Mouse (Mus musculus): ENCODE results near the gene Sfrp5. TPM values are rescaled to one million over a fixed set of nuclear protein-coding genes. Genes with fewer than 3 reads are reported as not detected.

Gene Sfrp5
- total and polyA plus RNA-seq, 2 experiments from 2014 or later: 2.8 to 3.8 TPM

DNA sequence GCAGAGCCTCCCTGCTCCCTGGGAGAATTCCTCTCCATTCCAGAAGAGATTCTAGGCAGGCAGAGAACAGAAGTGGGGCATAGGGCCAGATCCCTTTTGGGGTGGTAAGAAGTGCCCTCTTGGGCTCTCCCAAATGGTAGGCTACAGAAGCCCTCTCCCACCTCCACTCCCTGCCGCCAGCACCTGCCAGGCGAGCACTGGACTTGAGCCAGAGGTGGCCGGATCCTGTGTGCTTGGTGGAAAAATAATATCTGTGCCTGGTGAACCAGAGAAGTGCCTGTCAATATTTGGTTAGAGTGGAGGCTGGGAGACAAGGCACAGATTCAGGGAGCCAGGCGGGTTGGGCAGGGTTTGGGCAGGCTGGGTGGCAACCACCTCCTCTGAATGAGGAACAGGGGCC is 5.7 kb downstream of the Sfrp5 start:
- no peak for TF ChIP-seq CTCF (IDR thresholded peaks at IDR 0.05)
- H3K27me3 ChIP-seq (ENCODE audit: insufficient read depth, low read length): peaks cover 30% of the 10 kb centered on the region
- DNase-seq (ENCODE audit: low spot score): no peak
- H3K4me1 ChIP-seq (ENCODE audit: insufficient read depth, low read length): no peaks in the 10 kb centered on the region
- H3K27ac ChIP-seq (ENCODE audit: low read depth, low read length): no peak overlapping the region
- 84% methylated on average over 4 of the region's 4 CpGs for WGBS
- ATAC-seq (ENCODE audit: low FRiP score): no peak
- H3K4me2 ChIP-seq (ENCODE audit: low read depth, low read length, poor library complexity, severe bottlenecking): no peak overlapping the region
- peaks cover 10% of the 10 kb centered on the region for H3K36me3 ChIP-seq (ENCODE audit: insufficient read depth, low read length)
- H3K4me3 ChIP-seq (ENCODE audit: low read depth, low read length): no peak overlapping the region
- no peak overlapping the region for H3K9ac ChIP-seq (replicated peaks; ENCODE audit: low read length, poor library complexity, severe bottlenecking)
- no peaks in the 10 kb centered on the region for H3K9me3 ChIP-seq (ENCODE audit: low read length)

DNA sequence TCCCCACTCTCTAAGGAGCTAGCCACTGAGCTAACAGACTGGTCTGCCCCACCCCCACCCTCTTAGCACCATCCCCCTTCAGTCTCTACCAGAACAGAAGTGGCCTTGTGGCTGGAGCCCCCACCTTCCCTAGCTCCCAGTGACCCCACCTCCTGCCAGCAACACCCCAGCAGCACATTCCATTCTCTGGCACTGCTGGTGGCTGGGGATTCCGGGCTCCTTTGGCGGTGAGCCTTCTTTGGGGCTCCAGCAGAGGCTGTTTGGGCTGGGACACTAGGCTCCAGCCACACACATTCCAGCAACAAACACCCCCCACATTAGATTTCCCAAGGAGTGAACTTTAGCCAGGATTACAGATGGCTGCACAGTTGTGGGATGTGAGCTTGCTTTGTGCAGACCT is 8.7 kb downstream of the Sfrp5 start:
- ATAC-seq (ENCODE audit: low FRiP score) (peak; percentile 52), DNase-seq (ENCODE audit: low spot score) (peak; percentile 47)
- TF ChIP-seq CTCF (IDR thresholded peaks at IDR 0.05): no peak
- Histone ChIP-seq H3K27me3 (ENCODE audit: insufficient read depth, low read length) (peaks cover 1% of the 10 kb centered on the region; the same call in 1 of the 2 replicates), H3K9ac (replicated peaks; ENCODE audit: low read length, poor library complexity, severe bottlenecking) (no peak overlapping the region), H3K4me1 (ENCODE audit: insufficient read depth, low read length) (no peaks in the 10 kb centered on the region), H3K27ac (ENCODE audit: low read depth, low read length) (no peak overlapping the region), H3K4me3 (ENCODE audit: low read depth, low read length) (no peak overlapping the region), H3K4me2 (ENCODE audit: low read depth, low read length, poor library complexity, severe bottlenecking) (no peak overlapping the region), H3K36me3 (ENCODE audit: insufficient read depth, low read length) (peaks cover 24% of the 10 kb centered on the region), H3K9me3 (ENCODE audit: low read length) (no peaks in the 10 kb centered on the region)
- 38% methylated on average over 2 of the region's 2 CpGs for WGBS

DNA sequence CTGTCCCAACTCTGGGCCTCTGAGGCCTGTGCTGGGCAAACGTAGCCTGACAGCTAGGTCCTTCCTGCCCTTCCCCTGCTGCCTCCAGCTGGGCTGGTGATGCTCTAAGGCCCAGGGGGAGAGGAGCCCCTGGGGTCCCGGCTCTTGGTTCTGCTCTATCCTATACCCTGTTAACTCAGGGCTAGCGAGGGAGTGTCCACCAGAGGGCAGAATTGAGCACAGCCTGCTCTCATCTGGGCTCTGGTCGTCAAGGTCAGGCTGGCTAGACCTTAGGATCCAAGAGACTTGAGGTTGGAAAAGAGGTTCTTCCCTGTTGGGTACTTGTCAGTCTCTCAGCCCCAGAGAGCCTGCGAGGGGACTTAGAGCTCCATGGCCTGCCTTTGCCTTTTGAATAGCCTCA is 11.6 kb downstream of the Sfrp5 start:
- H3K9ac ChIP-seq (replicated peaks; ENCODE audit: low read length, poor library complexity, severe bottlenecking): no peak overlapping the region
- no peaks in the 10 kb centered on the region for H3K4me1 ChIP-seq (ENCODE audit: insufficient read depth, low read length)
- H3K36me3 ChIP-seq (ENCODE audit: insufficient read depth, low read length): peaks cover 41% of the 10 kb centered on the region
- peak; percentile 83 for TF ChIP-seq CTCF (IDR thresholded peaks at IDR 0.05)
- H3K4me2 ChIP-seq (ENCODE audit: low read depth, low read length, poor library complexity, severe bottlenecking): no peak overlapping the region
- H3K27me3 ChIP-seq (ENCODE audit: insufficient read depth, low read length): no peaks in the 10 kb centered on the region
- DNase-seq (ENCODE audit: low spot score) (peak; percentile 66), ATAC-seq (ENCODE audit: low FRiP score) (peak; percentile 58; the same call in 1 of the 2 replicates)
- no peak overlapping the region for H3K27ac ChIP-seq (ENCODE audit: low read depth, low read length)
- WGBS: 21% methylated on average over 5 of the region's 5 CpGs
- H3K9me3 ChIP-seq (ENCODE audit: low read length): no peaks in the 10 kb centered on the region
- H3K4me3 ChIP-seq (ENCODE audit: low read depth, low read length): no peak overlapping the region

DNA sequence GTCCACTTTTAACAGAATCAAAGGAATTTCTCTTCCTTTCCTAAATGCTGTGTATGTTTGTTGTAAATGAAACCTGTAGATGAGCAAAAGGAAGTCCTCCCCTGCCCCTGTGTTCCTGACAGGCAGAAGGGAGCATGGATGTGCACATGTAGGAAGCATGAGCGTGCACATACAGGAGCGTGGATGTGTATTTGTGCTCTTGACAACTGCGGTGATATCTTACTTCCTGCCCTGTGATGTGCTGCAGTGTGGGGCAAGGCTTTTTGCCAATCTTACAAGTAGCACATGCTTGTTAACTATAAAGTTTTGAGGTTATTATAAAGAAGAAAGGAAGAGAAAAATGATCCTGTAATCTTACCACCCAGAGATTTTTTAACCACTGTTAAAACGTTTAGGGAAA is 12.3 kb downstream of the Sfrp5 start:
- DNase-seq (ENCODE audit: low spot score): no peak
- Histone ChIP-seq H3K4me2 (ENCODE audit: low read depth, low read length, poor library complexity, severe bottlenecking) (no peak overlapping the region), H3K27ac (ENCODE audit: low read depth, low read length) (no peak overlapping the region), H3K36me3 (ENCODE audit: insufficient read depth, low read length) (peaks cover 48% of the 10 kb centered on the region), H3K9me3 (ENCODE audit: low read length) (no peaks in the 10 kb centered on the region), H3K4me1 (ENCODE audit: insufficient read depth, low read length) (no peaks in the 10 kb centered on the region), H3K27me3 (ENCODE audit: insufficient read depth, low read length) (no peaks in the 10 kb centered on the region), H3K9ac (replicated peaks; ENCODE audit: low read length, poor library complexity, severe bottlenecking) (no peak overlapping the region), H3K4me3 (ENCODE audit: low read depth, low read length) (no peak overlapping the region)
- TF ChIP-seq CTCF (IDR thresholded peaks at IDR 0.05): no peak
- 86% methylated on average over 4 of the region's 4 CpGs for WGBS
- ATAC-seq (ENCODE audit: low FRiP score): no peak

DNA sequence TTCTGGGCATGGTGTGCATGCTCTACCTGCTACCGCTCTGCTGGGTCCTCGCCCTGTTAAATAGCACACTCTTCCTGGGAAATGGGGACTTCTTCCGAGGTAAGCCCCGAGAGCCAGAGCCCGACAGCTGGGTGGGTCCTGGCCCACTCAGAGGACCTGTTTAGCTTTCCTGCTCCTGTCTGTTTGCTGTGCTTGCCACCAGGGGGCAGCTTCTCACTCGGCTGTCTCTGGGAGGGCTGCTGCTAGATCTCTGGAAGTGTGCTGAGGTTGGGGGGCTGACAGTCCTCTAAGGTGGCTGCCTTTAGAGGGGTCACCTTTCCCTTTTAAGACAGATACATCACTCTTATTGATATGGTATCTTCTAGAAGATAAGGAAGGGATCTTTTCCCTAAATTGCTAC is 19.4 kb downstream of the Sfrp5 start:
- no peak for ATAC-seq (ENCODE audit: low FRiP score)
- H3K27me3 ChIP-seq (ENCODE audit: insufficient read depth, low read length): no peaks in the 10 kb centered on the region
- no peak overlapping the region for H3K9ac ChIP-seq (replicated peaks; ENCODE audit: low read length, poor library complexity, severe bottlenecking)
- H3K9me3 ChIP-seq (ENCODE audit: low read length): no peaks in the 10 kb centered on the region
- no peak overlapping the region for H3K4me2 ChIP-seq (ENCODE audit: low read depth, low read length, poor library complexity, severe bottlenecking)
- no peak overlapping the region for H3K27ac ChIP-seq (ENCODE audit: low read depth, low read length)
- no peaks in the 10 kb centered on the region for H3K4me1 ChIP-seq (ENCODE audit: insufficient read depth, low read length)
- TF ChIP-seq CTCF (IDR thresholded peaks at IDR 0.05): peak; percentile 75
- 67% methylated on average over 6 of the region's 6 CpGs for WGBS
- no peak for DNase-seq (ENCODE audit: low spot score)
- peaks cover 74% of the 10 kb centered on the region for H3K36me3 ChIP-seq (ENCODE audit: insufficient read depth, low read length)
- H3K4me3 ChIP-seq (ENCODE audit: low read depth, low read length): no peak overlapping the region

DNA sequence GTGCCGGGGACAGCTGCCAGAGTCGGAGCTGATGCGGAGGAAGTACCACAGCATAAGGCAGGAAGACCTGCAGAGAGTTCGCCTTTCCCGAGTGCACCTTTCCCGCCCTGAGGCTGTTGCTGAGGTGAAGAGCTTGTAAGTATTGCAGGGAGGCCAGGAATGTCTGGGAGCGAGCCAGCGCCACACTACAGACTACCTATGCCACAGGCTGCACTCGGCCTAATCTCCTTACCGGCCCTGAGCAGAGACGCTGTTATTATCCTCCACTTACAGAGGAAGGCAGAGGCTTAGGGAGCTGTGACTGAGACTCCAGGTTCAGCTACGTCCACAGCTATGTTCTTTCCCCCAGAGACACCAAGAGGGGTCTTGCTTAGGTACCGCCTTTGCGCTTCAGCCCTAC is 22.7 kb downstream of the Sfrp5 start:
- H3K9ac ChIP-seq (replicated peaks; ENCODE audit: low read length, poor library complexity, severe bottlenecking): no peak overlapping the region
- no peak overlapping the region for H3K4me2 ChIP-seq (ENCODE audit: low read depth, low read length, poor library complexity, severe bottlenecking)
- H3K4me1 ChIP-seq (ENCODE audit: insufficient read depth, low read length): no peaks in the 10 kb centered on the region
- H3K4me3 ChIP-seq (ENCODE audit: low read depth, low read length): no peak overlapping the region
- WGBS: 93% methylated on average over 14 of the region's 14 CpGs
- no peak overlapping the region for H3K27ac ChIP-seq (ENCODE audit: low read depth, low read length)
- H3K9me3 ChIP-seq (ENCODE audit: low read length): no peaks in the 10 kb centered on the region
- DNase-seq (ENCODE audit: low spot score) (no peak), ATAC-seq (ENCODE audit: low FRiP score) (no peak)
- peaks cover 47% of the 10 kb centered on the region for H3K36me3 ChIP-seq (ENCODE audit: insufficient read depth, low read length)
- no peaks in the 10 kb centered on the region for H3K27me3 ChIP-seq (ENCODE audit: insufficient read depth, low read length)
- TF ChIP-seq CTCF (IDR thresholded peaks at IDR 0.05): no peak
